Mouse (Mus musculus) midbrain, embryonic 10.5 days (tissue): Measurements from ENCODE around the gene Cul7. TPM values are rescaled to one million over a fixed set of nuclear protein-coding genes. Genes with fewer than 3 reads are reported as not detected.
A peak's percentile ranks its signal among the peaks of the same experiment; 100 is the strongest.

ENCODE experiments used
- DNase-seq: peaks from one replicate; pipeline ENCODE4 v3.0.0-alpha.2; 2017; ENCODE audit warnings: low spot score
- H3K27ac ChIP-seq: fragments of 300-500 bp; sonication (generic); replicated peaks from 2 replicates; pipeline ENCODE4 v1.5.1; 2016; ENCODE audit warnings: mild to moderate bottlenecking
- H3K27me3 ChIP-seq: fragments of 300-500 bp; sonication (generic); 2 replicates; pipeline ENCODE4 v1.6.1; 2016; ENCODE audit warnings: low read depth, mild to moderate bottlenecking; ENCODE audit not compliant: poor library complexity, severe bottlenecking
- H3K36me3 ChIP-seq: fragments of 300-500 bp; sonication (generic); 2 replicates; pipeline ENCODE4 v1.6.1; 2016; ENCODE audit warnings: mild to moderate bottlenecking, moderate library complexity
- H3K4me1 ChIP-seq: fragments of 300-500 bp; sonication (generic); 2 replicates; pipeline ENCODE4 v1.6.1; 2016
- H3K4me3 ChIP-seq: fragments of 300-500 bp; sonication (generic); 2 replicates; pipeline ENCODE4 v1.5.1; 2016; ENCODE audit warnings: mild to moderate bottlenecking, moderate library complexity
- H3K9me3 ChIP-seq: fragments of 300-500 bp; sonication (generic); replicated peaks from 2 replicates; pipeline ENCODE4 v1.6.1; 2016; ENCODE audit warnings: mild to moderate bottlenecking
- WGBS: fragments of 180-500 bp; shearing (Covaris S2); methylation state at CpG from one replicate; pipeline ENCODE4 v1.1.7; 2016; 5-methylcytosine and 5-hydroxymethylcytosine counted together
- polyA plus RNA-seq: library from polyadenylated mRNA; unstranded; fragments of >200 nt; fragmentation: Nextera tagmentation; extraction: Ambion mirVana; gene quantifications from 2 replicates; pipeline ENCODE4 v1.2.1, GENCODE M21; 2016

The Cul7 gene
- 37.4 and 45.1 TPM in 2 replicates for polyA plus RNA-seq

GRCm38 (mm10) chr17:46650232-46651031, at the start of gene Cul7:
Gene Cul7 (plus strand): TSS chr17:46650337.
- Histone ChIP-seq H3K36me3 (peaks cover 55% of the 10 kb centered on the region), H3K4me1 (peaks cover 50% of the 10 kb centered on the region)
- peak; percentile 94 for DNase-seq

GRCm38 (mm10) chr17:46600569-46600968, 49.6 kb upstream of the Cul7 start:
- no peak overlapping the region for H3K27ac ChIP-seq
- no peaks in the 10 kb centered on the region for H3K27me3 ChIP-seq
- no peak overlapping the region for H3K4me3 ChIP-seq
- peaks cover 22% of the 10 kb centered on the region for H3K36me3 ChIP-seq
- WGBS = 92% methylated on average over 2 of the region's 2 CpGs
- H3K4me1 ChIP-seq = peaks cover 25% of the 10 kb centered on the region
- H3K9me3 ChIP-seq = no peaks in the 10 kb centered on the region
- no peak for DNase-seq

More at GRCm38 (mm10) chr17:46650232-46651031, at the start of gene Cul7:
- H3K4me3 ChIP-seq = peak within 1 kb of the TSS; percentile 82
- no peaks in the 10 kb centered on the region for H3K27me3 ChIP-seq
- H3K9me3 ChIP-seq = no peaks in the 10 kb centered on the region
- 2% methylated on average over 58 of the region's 58 CpGs for WGBS
- peak within 1 kb of the TSS; percentile 96 for H3K27ac ChIP-seq

- no peaks in the 10 kb centered on the region for H3K27me3 ChIP-seq
- WGBS = 90% methylated on average over 9 of the region's 9 CpGs
- peaks cover 30% of the 10 kb centered on the region for H3K4me1 ChIP-seq
- H3K4me3 ChIP-seq = no peak overlapping the region
- H3K9me3 ChIP-seq = no peaks in the 10 kb centered on the region
- peak overlapping the region; percentile 46; the same call in 1 of the 2 replicates for H3K27ac ChIP-seq
- DNase-seq = no peak
- peaks cover 16% of the 10 kb centered on the region for H3K36me3 ChIP-seq
Observed at GRCm38 (mm10) chr17:46602212-46602611, 47.9 kb upstream of the Cul7 start.

GRCm38 (mm10) chr17:46603229-46603628, 46.9 kb upstream of the Cul7 start:
- WGBS = 100% methylated on average over 4 of the region's 4 CpGs
- Histone ChIP-seq H3K9me3 (no peaks in the 10 kb centered on the region), H3K27ac (no peak overlapping the region), H3K4me1 (peaks cover 28% of the 10 kb centered on the region), H3K4me3 (no peak overlapping the region), H3K27me3 (no peaks in the 10 kb centered on the region), H3K36me3 (peaks cover 6% of the 10 kb centered on the region)
- no peak for DNase-seq

- H3K4me3 ChIP-seq = no peak overlapping the region
- no peaks in the 10 kb centered on the region for H3K27me3 ChIP-seq
- peaks cover 5% of the 10 kb centered on the region for H3K36me3 ChIP-seq
- DNase-seq = no peak
- H3K4me1 ChIP-seq = peaks cover 29% of the 10 kb centered on the region
- 88% methylated on average over 5 of the region's 5 CpGs for WGBS
- H3K27ac ChIP-seq = peak overlapping the region; percentile 30; the same call in 1 of the 2 replicates
- no peaks in the 10 kb centered on the region for H3K9me3 ChIP-seq
Observed at GRCm38 (mm10) chr17:46605126-46605525, 45.0 kb upstream of the Cul7 start.

- 88% methylated on average over 12 of the region's 12 CpGs for WGBS
- peaks cover 10% of the 10 kb centered on the region for H3K36me3 ChIP-seq
- no peak overlapping the region for H3K4me3 ChIP-seq
- no peaks in the 10 kb centered on the region for H3K27me3 ChIP-seq
- H3K4me1 ChIP-seq = peaks cover 31% of the 10 kb centered on the region
- no peaks in the 10 kb centered on the region for H3K9me3 ChIP-seq
- no peak for DNase-seq
- H3K27ac ChIP-seq = no peak overlapping the region
Observed at GRCm38 (mm10) chr17:46605987-46606386, 44.1 kb upstream of the Cul7 start.

- Histone ChIP-seq H3K27ac (0 out of 2 replicates have a peak overlapping the region, but pooled peaks have one; percentile 23), H3K4me1 (peaks cover 37% of the 10 kb centered on the region), H3K36me3 (peaks cover 16% of the 10 kb centered on the region), H3K4me3 (no peak overlapping the region), H3K27me3 (no peaks in the 10 kb centered on the region), H3K9me3 (no peaks in the 10 kb centered on the region)
- no peak for DNase-seq
- WGBS = 80% methylated on average over 15 of the region's 15 CpGs
Observed at GRCm38 (mm10) chr17:46609721-46610514, 40.2 kb upstream of the Cul7 start.

GRCm38 (mm10) chr17:46611316-46611715, 38.8 kb upstream of the Cul7 start:
- DNase-seq = no peak
- Histone ChIP-seq H3K4me3 (no peak overlapping the region), H3K27ac (no peak overlapping the region), H3K4me1 (peaks cover 28% of the 10 kb centered on the region), H3K27me3 (no peaks in the 10 kb centered on the region), H3K9me3 (no peaks in the 10 kb centered on the region), H3K36me3 (peaks cover 16% of the 10 kb centered on the region)
- 94% methylated on average over 6 of the region's 6 CpGs for WGBS

GRCm38 (mm10) chr17:46612189-46612588, 37.9 kb upstream of the Cul7 start:
- Histone ChIP-seq H3K4me3 (no peak overlapping the region), H3K4me1 (peaks cover 36% of the 10 kb centered on the region), H3K27me3 (no peaks in the 10 kb centered on the region), H3K36me3 (peaks cover 16% of the 10 kb centered on the region), H3K27ac (no peak overlapping the region), H3K9me3 (no peaks in the 10 kb centered on the region)
- no peak for DNase-seq
- WGBS = 89% methylated on average over 2 of the region's 2 CpGs

- Histone ChIP-seq H3K36me3 (peaks cover 16% of the 10 kb centered on the region), H3K9me3 (no peaks in the 10 kb centered on the region), H3K27me3 (no peaks in the 10 kb centered on the region), H3K27ac (no peak overlapping the region), H3K4me3 (no peak overlapping the region), H3K4me1 (peaks cover 43% of the 10 kb centered on the region)
- 63% methylated on average over 4 of the region's 4 CpGs for WGBS
- no peak for DNase-seq
Observed at GRCm38 (mm10) chr17:46612820-46613219, 37.3 kb upstream of the Cul7 start.

- Histone ChIP-seq H3K36me3 (peaks cover 16% of the 10 kb centered on the region), H3K9me3 (no peaks in the 10 kb centered on the region), H3K27ac (no peak overlapping the region), H3K4me3 (no peak overlapping the region), H3K27me3 (no peaks in the 10 kb centered on the region), H3K4me1 (peaks cover 47% of the 10 kb centered on the region)
- no peak for DNase-seq
- WGBS = 57% methylated on average over 3 of the region's 3 CpGs
Observed at GRCm38 (mm10) chr17:46613229-46613628, 36.9 kb upstream of the Cul7 start.

GRCm38 (mm10) chr17:46617799-46618198, 32.3 kb upstream of the Cul7 start:
- Histone ChIP-seq H3K4me3 (peak overlapping the region; percentile 44; the same call in 1 of the 2 replicates), H3K9me3 (no peaks in the 10 kb centered on the region), H3K36me3 (peaks cover 4% of the 10 kb centered on the region; the same call in 1 of the 2 replicates), H3K27me3 (no peaks in the 10 kb centered on the region), H3K27ac (peak overlapping the region; percentile 93), H3K4me1 (peaks cover 78% of the 10 kb centered on the region)
- DNase-seq = no peak
- 68% methylated on average over 12 of the region's 12 CpGs for WGBS
